Mouse (Mus musculus) yolk sac, embryonic 10.5 days (tissue): Measurements from ENCODE around the gene Sema6c.
"Not testable (repeated sequence)": the region's sequence is repeated elsewhere in the genome, so short reads cannot be mapped to it uniquely, and the experiment has no call there.

Experiments
- DNase-seq: peaks from one replicate; pipeline ENCODE4 v3.0.0-alpha.2; 2017; ENCODE audit warnings: low spot score

Sema6c gene

GRCm38 (mm10) chr3:95186100-95186499 is 25.8 kb downstream of the Sema6c start:
- DNase-seq: no peak

DNA sequence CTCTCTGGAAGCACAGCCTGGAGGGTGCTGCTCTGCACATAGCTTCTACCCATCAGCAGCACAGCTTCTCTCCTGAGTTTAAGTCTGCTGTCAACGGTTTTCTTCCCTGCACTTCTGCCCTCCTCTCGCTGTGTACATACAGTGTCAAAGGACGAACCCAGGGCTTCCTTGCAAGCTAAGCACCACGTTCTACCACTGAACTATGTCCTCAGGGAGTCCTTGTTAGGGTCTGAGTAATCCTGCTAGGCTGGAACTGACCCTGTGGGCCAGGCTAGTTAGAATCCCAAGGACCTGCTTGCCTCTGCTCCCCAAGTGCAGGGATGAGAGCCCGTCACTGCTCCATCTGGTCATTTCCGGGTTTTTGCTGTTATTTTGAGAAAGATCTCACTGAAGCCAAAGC is 26.6 kb downstream of the Sema6c start:
- peak; percentile 51 for DNase-seq

DNA sequence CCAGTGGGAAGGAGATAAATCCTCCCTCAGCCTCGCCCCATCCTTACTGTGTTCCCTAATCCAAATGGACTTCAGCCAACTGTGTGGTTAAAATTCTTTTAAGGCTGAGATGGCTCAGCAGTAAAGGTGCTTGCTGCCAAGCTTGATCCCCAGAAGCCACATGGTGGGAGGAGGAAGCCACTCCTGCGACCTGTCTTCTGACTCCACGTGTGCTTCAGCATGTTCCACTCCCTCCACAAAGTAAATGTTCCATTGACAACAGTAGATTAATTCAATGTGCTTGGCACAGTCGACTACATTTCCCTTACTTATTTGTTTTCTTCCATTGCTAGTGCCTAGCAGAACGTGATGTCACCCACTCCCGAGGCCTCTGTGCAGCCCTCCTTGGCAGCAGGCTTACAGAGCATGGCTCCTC is 34.5 kb downstream of the Sema6c start:
- no peak for DNase-seq

- no peak for DNase-seq
These were observed 35.5 kb downstream of the Sema6c start for GRCm38 (mm10) chr3:95195772-95196171.

DNA sequence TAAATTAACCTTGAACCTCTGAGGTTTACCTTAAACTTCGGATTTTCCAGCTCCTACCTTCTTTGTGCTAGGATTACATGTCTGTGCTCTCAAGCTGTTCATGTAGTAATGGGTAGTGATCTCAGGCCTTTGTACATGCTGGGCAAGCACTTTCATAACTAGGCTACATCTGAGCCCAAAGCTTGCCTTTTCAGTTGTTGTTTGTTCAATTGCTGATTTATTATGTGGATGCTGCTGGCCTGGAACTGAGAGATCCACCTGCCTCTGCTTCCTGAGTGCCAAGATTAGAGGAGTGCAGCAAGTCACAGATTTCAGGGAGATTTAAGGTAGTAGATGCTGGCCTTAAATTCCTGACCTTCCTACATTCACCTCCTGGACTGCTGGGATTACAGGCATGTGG is 38.8 kb downstream of the Sema6c start:
- no peak for DNase-seq

GRCm38 (mm10) chr3:95200132-95200531 is 39.9 kb downstream of the Sema6c start:
- DNase-seq: peak; percentile 40

DNA sequence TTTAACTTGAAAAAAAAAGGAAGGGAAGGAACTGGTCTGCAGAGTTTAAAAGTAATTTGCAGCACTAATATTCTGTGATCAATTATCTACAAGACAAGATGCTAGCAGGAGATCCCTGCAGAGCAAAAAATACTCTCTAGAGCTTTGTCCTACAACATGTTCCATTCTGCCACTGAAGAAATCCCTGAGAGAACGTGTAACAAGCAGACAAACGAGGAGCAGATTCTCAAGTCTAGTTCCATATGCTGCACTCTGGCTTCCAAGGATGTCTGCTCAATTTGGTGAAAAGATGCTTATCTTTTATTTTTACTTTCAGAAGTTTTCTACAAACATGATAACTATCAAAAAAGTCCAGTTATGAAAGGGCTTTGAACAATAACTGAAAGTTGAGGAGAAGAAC is 40.3 kb downstream of the Sema6c start:
- DNase-seq: no peak

GRCm38 (mm10) chr3:95203880-95204279 is 43.6 kb downstream of the Sema6c start:
- no peak for DNase-seq

DNA sequence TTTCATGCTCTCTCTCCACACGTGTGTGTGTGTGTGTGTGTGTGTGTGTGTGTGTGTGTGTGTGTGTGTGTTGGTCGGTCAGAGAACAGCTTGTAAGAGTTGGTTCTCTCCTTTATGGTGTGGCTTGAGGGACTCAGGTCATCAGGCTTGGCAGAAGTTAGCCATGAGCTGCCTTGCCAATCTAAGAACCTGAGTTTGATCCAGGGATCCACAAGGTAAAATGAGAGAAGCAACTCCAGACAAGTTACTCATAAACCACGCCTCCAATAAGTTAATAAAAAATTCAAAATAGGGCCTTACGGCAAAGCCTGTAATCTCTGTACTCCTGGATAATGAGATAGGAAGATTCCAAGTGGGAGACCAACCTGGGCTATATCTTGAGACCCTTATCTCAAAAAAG is 48.0 kb downstream of the Sema6c start:
- no peak for DNase-seq

DNA sequence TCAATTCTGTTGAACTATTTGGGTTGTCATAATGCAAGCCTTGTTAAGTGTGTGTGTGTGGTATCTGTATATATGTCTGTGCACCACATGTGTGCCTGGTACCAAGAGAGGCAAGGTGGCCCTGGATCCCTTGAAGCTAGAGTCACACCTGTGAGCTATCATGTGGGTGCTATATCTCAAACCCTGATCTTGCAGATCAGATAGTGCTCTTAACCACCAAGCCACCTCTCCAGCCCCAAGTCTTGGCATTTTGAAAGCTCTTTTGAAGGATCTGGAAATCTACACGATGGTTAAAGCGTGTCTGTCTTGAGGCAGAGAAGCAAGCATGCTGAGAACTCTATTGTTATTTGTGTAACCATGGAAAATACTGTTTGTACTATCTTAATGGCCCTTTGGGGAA is 50.3 kb downstream of the Sema6c start:
- no peak for DNase-seq

- not testable (repeated sequence) for DNase-seq
These were observed 52.8 kb downstream of the Sema6c start for GRCm38 (mm10) chr3:95212889-95213608.

DNA sequence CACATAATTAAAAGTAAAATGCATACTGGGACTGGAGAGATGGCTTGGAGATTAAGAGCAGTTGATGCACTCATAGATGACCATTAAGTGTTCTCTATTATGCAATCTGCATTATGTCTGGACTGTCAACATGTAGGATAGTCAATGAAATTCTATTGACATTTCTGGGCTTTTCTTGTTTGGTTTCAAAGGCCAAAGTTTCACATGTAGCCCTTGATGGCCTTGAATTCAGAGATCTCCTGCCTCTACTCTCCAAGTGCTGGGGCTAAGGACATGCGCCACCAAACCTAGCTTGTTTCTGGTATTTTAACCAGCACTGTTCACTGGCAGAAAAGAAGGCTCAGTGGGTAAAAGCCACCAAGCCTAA is 53.3 kb downstream of the Sema6c start:
- DNase-seq: peak; percentile 40

DNA sequence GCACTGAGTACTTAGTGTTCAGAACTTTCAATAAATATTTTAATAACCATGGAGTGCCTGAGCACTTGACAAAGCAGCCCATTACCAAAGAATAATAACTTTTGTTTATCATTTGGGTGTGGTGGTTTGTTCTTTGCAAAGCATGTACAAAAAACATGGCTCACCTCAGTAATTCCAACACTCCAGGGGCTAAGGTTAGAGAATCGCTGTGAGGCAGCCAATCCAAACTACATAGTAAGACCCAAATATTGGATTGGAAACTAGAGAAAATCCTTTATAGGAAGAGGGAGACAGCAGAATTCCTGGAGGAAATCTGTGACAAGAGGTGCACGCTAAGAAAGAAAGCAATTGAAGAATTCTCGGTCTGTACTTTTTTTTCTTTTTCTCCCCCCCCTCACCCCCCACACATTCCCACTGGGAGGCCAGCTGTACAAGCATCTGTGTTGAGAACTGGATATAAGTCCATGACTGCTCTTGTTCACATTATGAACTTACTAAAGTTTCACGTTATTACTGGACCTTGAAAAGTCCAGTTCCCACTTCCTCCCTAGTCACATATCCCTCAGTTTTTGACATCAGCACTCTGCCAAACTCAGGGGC is 56.5 kb downstream of the Sema6c start:
- DNase-seq: no peak

- peak; percentile 95 for DNase-seq
These were observed 57.2 kb downstream of the Sema6c start, which contains the start of gene Gabpb2 for GRCm38 (mm10) chr3:95217255-95218134. TSS of gene Gabpb2 (minus strand) at chr3:95217916.

- peak; percentile 64 for DNase-seq
These were observed 58.3 kb downstream of the Sema6c start for GRCm38 (mm10) chr3:95218466-95219137.

DNA sequence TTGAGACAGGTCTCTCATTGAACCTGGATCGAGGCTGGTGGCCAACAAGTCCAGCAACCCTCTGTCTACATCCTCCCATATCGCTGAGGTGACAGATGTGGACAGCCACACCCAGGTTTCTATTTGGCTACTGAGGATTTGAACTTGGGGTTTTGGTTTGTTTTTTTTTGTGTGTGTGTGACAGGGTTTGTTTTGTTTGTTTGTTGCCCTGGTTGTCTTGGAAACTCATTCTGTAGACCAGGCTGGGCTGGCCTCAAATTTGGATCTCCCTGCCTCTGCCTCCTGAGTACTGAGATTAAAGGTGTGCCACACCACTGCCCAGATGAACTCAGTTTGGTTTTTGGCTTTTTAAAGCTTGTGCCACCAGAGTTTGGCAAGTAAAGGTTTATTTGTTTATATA is 62.8 kb downstream of the Sema6c start:
- no peak for DNase-seq
